Mouse (Mus musculus) limb, embryonic 14.5 days (tissue): Measurements from ENCODE around the gene Tox3. TPM values are rescaled to one million over a fixed set of nuclear protein-coding genes. Genes with fewer than 3 reads are reported as not detected.

Experiments used
- ATAC-seq: fragments of 200-750 bp; cut with Nextera tagmentation; 2 replicates; pipeline ENCODE4 v1.8.0; 2017; ENCODE audit warnings: low read depth, moderate number of reproducible peaks, moderate TSS enrichment; ENCODE audit not compliant: low FRiP score
- DNase-seq: peaks from one replicate; pipeline ENCODE4 v3.0.0-alpha.2; 2015; ENCODE audit warnings: low spot score
- H3K27ac ChIP-seq: fragments of 300-500 bp; sonication (generic); replicated peaks from 2 replicates; pipeline ENCODE4 v1.5.1; 2014; ENCODE audit warnings: low read depth, mild to moderate bottlenecking, low read length, moderate library complexity, mixed read lengths
- H3K27me3 ChIP-seq: fragments of 300-500 bp; sonication (generic); 2 replicates; pipeline ENCODE4 v1.6.1; 2014; ENCODE audit warnings: low read length, mixed read lengths; ENCODE audit not compliant: control insufficient read depth, insufficient read depth
- H3K36me3 ChIP-seq: fragments of 300-500 bp; sonication (generic); 2 replicates; pipeline ENCODE4 v1.6.1; 2014; ENCODE audit warnings: mild to moderate bottlenecking, low read length, moderate library complexity, mixed read lengths; ENCODE audit not compliant: control insufficient read depth, insufficient read depth
- H3K4me1 ChIP-seq: fragments of 300-500 bp; sonication (generic); 2 replicates; pipeline ENCODE4 v1.6.1; 2014; ENCODE audit warnings: antibody characterized with exemption, low read length, mixed read lengths; ENCODE audit not compliant: control insufficient read depth, insufficient read depth
- H3K4me2 ChIP-seq: fragments of 300-500 bp; sonication (generic); replicated peaks from 2 replicates; pipeline ENCODE4 v1.6.1; 2014; ENCODE audit warnings: low read depth, mild to moderate bottlenecking, low read length, moderate library complexity; ENCODE audit not compliant: severe bottlenecking
- H3K4me3 ChIP-seq: fragments of 300-500 bp; sonication (generic); replicated peaks from 2 replicates; pipeline ENCODE4 v1.5.1; 2014; ENCODE audit warnings: low read length
- H3K9ac ChIP-seq: fragments of 300-500 bp; sonication (generic); 2 replicates; pipeline ENCODE4 v1.6.1; 2014; ENCODE audit warnings: mild to moderate bottlenecking, low read depth, low read length, moderate library complexity; ENCODE audit not compliant: severe bottlenecking
- H3K9me3 ChIP-seq: fragments of 300-500 bp; sonication (generic); 2 replicates; pipeline ENCODE4 v1.6.1; 2016; ENCODE audit warnings: low read length; ENCODE audit not compliant: control insufficient read depth
- POLR2A ChIP-seq: fragments of 200-500 bp; IDR thresholded peaks from 2 replicates; pipeline ENCODE4 v1.8.0; 2012; ENCODE audit warnings: inconsistent platforms, mild to moderate bottlenecking, moderate library complexity, borderline replicate concordance; ENCODE audit not compliant: insufficient read depth, insufficient read length; ENCODE audit errors: extremely low read depth
- WGBS: fragments of 180-500 bp; shearing (Covaris S2); extraction: QIAGEN DNeasy Blood & Tissue Kit; methylation state at CpG from one replicate; pipeline ENCODE4 v1.1.7; 2014; 5-methylcytosine and 5-hydroxymethylcytosine counted together
- polyA plus RNA-seq, 2 experiments: library from polyadenylated mRNA; depleted of rRNA in 1 of 2; stranded (reverse) in 1 of 2; unstranded in 1 of 2; fragments of >200 nt; fragmentation: Nextera tagmentation in 1 of 2; extraction: Ambion mirVana in 1 of 2; gene quantifications; 2 replicates each; pipeline versions ENCODE4 v1.2.1 to v1.2.3; 2012 to 2014

Tox3 gene
- polyA plus RNA-seq, 2 experiments, result 9.8 to 16.4 TPM

DNA sequence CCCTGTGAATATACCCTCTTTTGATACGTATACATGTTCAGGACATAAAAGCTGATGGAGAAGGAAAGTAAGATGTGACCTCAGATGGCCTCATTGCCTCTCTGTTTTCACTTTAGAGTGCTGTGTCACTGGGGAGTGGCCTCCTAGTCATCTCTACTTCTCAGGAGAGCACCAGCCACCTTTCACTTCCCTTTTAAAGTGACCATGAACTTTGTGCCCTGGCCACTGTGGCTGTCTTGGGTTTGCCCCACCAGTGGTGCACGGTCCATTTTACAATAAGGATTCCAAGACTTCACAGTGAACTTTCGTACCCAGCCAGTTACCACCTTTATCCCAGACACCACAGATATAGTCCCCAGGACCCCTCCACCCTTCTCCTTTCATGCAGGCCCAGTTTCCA is 29.9 kb upstream of the Tox3 start:
- TF ChIP-seq POLR2A, result no peak
- no peak overlapping the region for H3K27ac ChIP-seq
- H3K27me3 ChIP-seq, result no peaks in the 10 kb centered on the region
- ATAC-seq (no peak), DNase-seq (no peak)
- no peak overlapping the region for H3K9ac ChIP-seq
- H3K4me1 ChIP-seq, result no peaks in the 10 kb centered on the region
- H3K4me2 ChIP-seq, result no peak overlapping the region
- WGBS, result 89% methylated on average over 3 of the region's 3 CpGs
- no peaks in the 10 kb centered on the region for H3K36me3 ChIP-seq
- H3K9me3 ChIP-seq, result no peaks in the 10 kb centered on the region
- H3K4me3 ChIP-seq, result no peak overlapping the region

- ATAC-seq, result no peak
- no peaks in the 10 kb centered on the region for H3K36me3 ChIP-seq
- H3K4me3 ChIP-seq, result no peak overlapping the region
- no peaks in the 10 kb centered on the region for H3K4me1 ChIP-seq
- no peaks in the 10 kb centered on the region for H3K9me3 ChIP-seq
- no peak for TF ChIP-seq POLR2A
- 86% methylated on average over 10 of the region's 10 CpGs for WGBS
- no peak for DNase-seq
- no peaks in the 10 kb centered on the region for H3K27me3 ChIP-seq
- no peak overlapping the region for H3K4me2 ChIP-seq
- no peak overlapping the region for H3K27ac ChIP-seq
- H3K9ac ChIP-seq, result no peak overlapping the region
Measured at GRCm38 (mm10) chr8:90371611-90372222, 23.6 kb upstream of the Tox3 start.

DNA sequence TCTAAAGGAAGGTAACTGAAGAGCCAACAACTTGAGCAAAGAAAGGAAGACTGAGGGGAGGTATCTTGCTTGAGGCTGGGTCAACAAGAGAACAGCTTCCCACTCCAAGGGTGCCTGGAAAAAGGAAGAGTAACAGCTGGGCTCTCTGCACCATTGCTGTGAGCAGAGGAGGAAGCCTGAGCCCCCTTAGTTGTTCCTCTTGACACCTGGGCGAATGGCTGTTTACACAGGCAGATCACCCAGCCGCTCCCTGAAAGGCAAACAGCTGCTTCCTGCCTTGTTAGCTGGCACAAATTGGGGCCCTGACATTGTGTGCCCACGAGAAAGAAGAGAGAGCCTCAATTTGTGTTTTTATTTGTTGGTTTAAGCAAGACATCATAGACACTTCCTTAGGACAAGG is 21.7 kb upstream of the Tox3 start:
- Histone ChIP-seq H3K27ac (no peak overlapping the region), H3K36me3 (no peaks in the 10 kb centered on the region), H3K4me2 (no peak overlapping the region), H3K27me3 (no peaks in the 10 kb centered on the region), H3K9ac (no peak overlapping the region), H3K4me3 (no peak overlapping the region), H3K4me1 (no peaks in the 10 kb centered on the region), H3K9me3 (no peaks in the 10 kb centered on the region)
- no peak for TF ChIP-seq POLR2A
- 19% methylated on average over 3 of the region's 3 CpGs for WGBS
- no peak for DNase-seq
- no peak for ATAC-seq

DNA sequence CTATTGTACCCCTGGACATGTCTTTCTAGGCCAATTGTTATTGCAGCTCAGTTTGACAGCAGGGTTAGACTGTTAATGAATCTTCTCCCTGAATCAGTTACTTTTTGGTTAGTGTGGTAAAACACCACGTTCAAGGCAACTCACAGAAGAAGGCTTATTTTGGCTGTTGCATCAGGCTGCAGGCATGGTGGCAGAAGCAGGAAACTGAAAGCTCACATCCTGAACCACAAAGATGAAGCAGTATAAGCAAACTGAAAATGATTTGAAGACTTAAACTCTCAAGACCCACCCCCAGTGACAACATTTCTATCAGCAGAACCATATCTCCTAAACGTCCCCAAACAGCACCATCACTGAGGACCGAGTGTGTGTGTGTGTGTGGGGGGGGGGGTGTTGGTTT is 8.6 kb upstream of the Tox3 start:
- no peak overlapping the region for H3K4me3 ChIP-seq
- H3K4me2 ChIP-seq, result no peak overlapping the region
- H3K9me3 ChIP-seq, result no peaks in the 10 kb centered on the region
- DNase-seq (no peak), ATAC-seq (no peak)
- no peaks in the 10 kb centered on the region for H3K4me1 ChIP-seq
- TF ChIP-seq POLR2A, result no peak
- H3K27me3 ChIP-seq, result no peaks in the 10 kb centered on the region
- no peaks in the 10 kb centered on the region for H3K36me3 ChIP-seq
- H3K9ac ChIP-seq, result no peak overlapping the region
- WGBS, result 79% methylated on average over 3 of the region's 3 CpGs
- H3K27ac ChIP-seq, result no peak overlapping the region

DNA sequence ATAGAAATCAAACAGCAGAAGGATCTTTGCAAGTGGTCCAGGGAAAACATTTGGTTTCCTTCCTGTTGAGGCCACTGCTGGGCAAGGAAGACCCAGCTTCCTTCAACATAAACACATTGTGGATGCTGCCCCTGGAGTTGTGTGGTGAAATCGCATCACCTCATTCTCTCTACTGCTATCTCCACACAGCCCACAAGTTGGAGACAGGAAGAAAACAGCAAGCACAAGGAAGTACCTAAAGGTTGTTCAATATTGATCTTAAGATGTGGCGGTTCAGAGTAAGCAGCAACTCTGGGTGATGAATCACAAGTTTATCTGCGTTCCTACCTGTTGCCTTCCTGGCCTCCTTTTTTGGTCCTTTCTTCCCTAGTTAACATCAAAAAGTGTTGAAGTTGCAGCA is 6.6 kb upstream of the Tox3 start:
- no peak for DNase-seq
- H3K27ac ChIP-seq, result no peak overlapping the region
- no peak overlapping the region for H3K9ac ChIP-seq
- no peaks in the 10 kb centered on the region for H3K4me1 ChIP-seq
- TF ChIP-seq POLR2A, result no peak
- ATAC-seq, result no peak
- 83% methylated on average over 3 of the region's 3 CpGs for WGBS
- no peak overlapping the region for H3K4me3 ChIP-seq
- no peaks in the 10 kb centered on the region for H3K9me3 ChIP-seq
- H3K4me2 ChIP-seq, result no peak overlapping the region
- H3K27me3 ChIP-seq, result no peaks in the 10 kb centered on the region
- no peaks in the 10 kb centered on the region for H3K36me3 ChIP-seq
